In the genomic region with DNA sequence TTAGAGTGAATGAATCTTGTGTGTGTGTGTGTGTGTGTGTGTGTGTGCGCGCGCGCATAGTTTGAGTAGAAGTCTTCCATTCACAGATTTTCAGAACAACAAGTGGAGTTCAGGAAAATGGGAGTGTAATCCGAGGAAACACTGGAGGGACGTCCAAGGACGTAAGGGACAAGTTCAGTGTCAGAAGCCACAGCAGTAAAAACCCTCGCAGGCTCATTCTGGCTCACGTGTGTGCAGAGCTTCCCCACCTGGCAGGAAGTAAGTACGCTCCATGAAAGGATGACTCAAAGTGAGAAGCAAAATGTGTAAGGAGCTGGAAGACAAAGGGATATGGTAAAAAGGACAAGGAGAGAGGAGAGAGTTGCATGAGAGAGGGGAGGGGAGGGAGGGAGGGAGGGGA, we compare ENCODE assay signal across 21 mouse cellular contexts. TPM values are rescaled to one million over a fixed set of nuclear protein-coding genes. Genes with fewer than 3 reads are reported as not detected.
"Had no signal": no experiment of that assay in that cellular context is flagged by ENCODE, and none has a peak within 500 bp of the region (broad histone marks: within the 10 kb centered on the region; RNA-seq: fewer than 3 reads in every experiment).

No protein-coding gene starts in this region.

- H3K27ac ChIP-seq: layer of hippocampus, adult 2 months; limb, embryonic 12.5 days; limb, embryonic 15.5 days; liver, embryonic 14.5 days; macrophage; midbrain, embryonic 10.5 days; midbrain, embryonic 13.5 days had no signal

- H3K4me2 ChIP-seq: limb, embryonic 12.5 days; limb, embryonic 15.5 days; liver, embryonic 11.5 days; lung, embryonic 14.5 days; midbrain, embryonic 13.5 days had no signal

- H3K36me3 ChIP-seq: limb, embryonic 12.5 days; limb, embryonic 15.5 days; midbrain, embryonic 10.5 days; midbrain, embryonic 13.5 days had no signal

- H3K9ac ChIP-seq: limb, embryonic 12.5 days; limb, embryonic 15.5 days; liver, embryonic 14.5 days; liver, postnatal 0 days; lung, embryonic 14.5 days; midbrain, embryonic 13.5 days had no signal

- H3K4me3 ChIP-seq: layer of hippocampus, adult 2 months; limb, embryonic 12.5 days; limb, embryonic 15.5 days; megakaryocyte, embryonic 14.5 days; midbrain, embryonic 10.5 days; midbrain, embryonic 13.5 days; myocyte had no signal

- H3K27me3 ChIP-seq: limb, embryonic 12.5 days; limb, embryonic 15.5 days; midbrain, embryonic 13.5 days had no signal

- DNase-seq: kidney, adult 11 months; kidney, adult 8-10 months; kidney, postnatal 14 days; layer of hippocampus, adult 9-11 months; left cerebral cortex, postnatal 4 days; liver, postnatal 0 days; lung, embryonic 14.5 days; right cerebral cortex, postnatal 4 days had no signal

- ATAC-seq: liver, postnatal 0 days; lung, postnatal 0 days; midbrain, embryonic 16.5 days had no signal

- H3K9me3 ChIP-seq: limb, embryonic 12.5 days; limb, embryonic 15.5 days; megakaryocyte, embryonic 14.5 days; midbrain, embryonic 10.5 days; midbrain, embryonic 13.5 days had no signal

- H3K4me1 ChIP-seq: limb, embryonic 12.5 days; limb, embryonic 15.5 days had no signal

RNA-seq across cellular contexts. Expression of gene Gucy2c, which starts 40.3 kb away (rescaled TPM):
- total RNA-seq: monocyte, adult 5-6 weeks had no signal
- polyA plus RNA-seq: limb, embryonic 12.5 days; liver, embryonic 11.5 days; macrophage had no signal
